Mouse (Mus musculus) embryonic facial prominence, embryonic 15.5 days (tissue): ENCODE data around the gene Aebp2. TPM values are rescaled to one million over a fixed set of nuclear protein-coding genes. Genes with fewer than 3 reads are reported as not detected.
"Not testable (repeated sequence)": the region's sequence is repeated elsewhere in the genome, so short reads cannot be mapped to it uniquely, and the experiment has no call there.

ENCODE experiments used
- ATAC-seq: fragments of 200-750 bp; cut with Nextera tagmentation; 2 replicates; pipeline ENCODE4 v1.8.0; 2017; ENCODE audit warnings: low read depth, moderate TSS enrichment; ENCODE audit not compliant: insufficient number of reproducible peaks, low FRiP score, low TSS enrichment
- H3K27ac ChIP-seq: fragments of 300-500 bp; sonication (generic); replicated peaks from 2 replicates; pipeline ENCODE4 v1.5.1; 2015; ENCODE audit warnings: mild to moderate bottlenecking, inconsistent platforms
- H3K27me3 ChIP-seq: fragments of 300-500 bp; sonication (generic); 2 replicates; pipeline ENCODE4 v1.6.1; 2015; ENCODE audit warnings: inconsistent platforms
- H3K36me3 ChIP-seq: fragments of 300-500 bp; sonication (generic); 2 replicates; pipeline ENCODE4 v1.6.1; 2015; ENCODE audit warnings: mild to moderate bottlenecking, inconsistent platforms
- H3K4me1 ChIP-seq: fragments of 300-500 bp; sonication (generic); 2 replicates; pipeline ENCODE4 v1.6.1; 2015; ENCODE audit warnings: inconsistent platforms
- H3K4me2 ChIP-seq: fragments of 300-500 bp; sonication (generic); replicated peaks from 2 replicates; pipeline ENCODE4 v1.6.1; 2015; ENCODE audit warnings: mild to moderate bottlenecking, inconsistent platforms
- H3K4me3 ChIP-seq: fragments of 300-500 bp; sonication (generic); replicated peaks from 2 replicates; pipeline ENCODE4 v1.5.1; 2015; ENCODE audit warnings: mild to moderate bottlenecking, inconsistent platforms
- H3K9ac ChIP-seq: fragments of 300-500 bp; sonication (generic); 2 replicates; pipeline ENCODE4 v1.6.1; 2015; ENCODE audit warnings: inconsistent platforms
- H3K9me3 ChIP-seq: fragments of 300-500 bp; sonication (generic); replicated peaks from 2 replicates; pipeline ENCODE4 v1.6.1; 2016; ENCODE audit warnings: inconsistent platforms
- WGBS: fragments of 180-500 bp; shearing (Covaris S2); methylation state at CpG from one replicate; pipeline ENCODE4 v1.1.7; 2015; 5-methylcytosine and 5-hydroxymethylcytosine counted together
- polyA plus RNA-seq: library from polyadenylated mRNA; unstranded; fragments of >200 nt; fragmentation: Nextera tagmentation; extraction: Ambion mirVana; gene quantifications from 2 replicates; pipeline ENCODE4 v1.2.1, GENCODE M21; 2015

Aebp2 gene
- polyA plus RNA-seq, 1 experiment from 2014 or later: 13.7 TPM

DNA sequence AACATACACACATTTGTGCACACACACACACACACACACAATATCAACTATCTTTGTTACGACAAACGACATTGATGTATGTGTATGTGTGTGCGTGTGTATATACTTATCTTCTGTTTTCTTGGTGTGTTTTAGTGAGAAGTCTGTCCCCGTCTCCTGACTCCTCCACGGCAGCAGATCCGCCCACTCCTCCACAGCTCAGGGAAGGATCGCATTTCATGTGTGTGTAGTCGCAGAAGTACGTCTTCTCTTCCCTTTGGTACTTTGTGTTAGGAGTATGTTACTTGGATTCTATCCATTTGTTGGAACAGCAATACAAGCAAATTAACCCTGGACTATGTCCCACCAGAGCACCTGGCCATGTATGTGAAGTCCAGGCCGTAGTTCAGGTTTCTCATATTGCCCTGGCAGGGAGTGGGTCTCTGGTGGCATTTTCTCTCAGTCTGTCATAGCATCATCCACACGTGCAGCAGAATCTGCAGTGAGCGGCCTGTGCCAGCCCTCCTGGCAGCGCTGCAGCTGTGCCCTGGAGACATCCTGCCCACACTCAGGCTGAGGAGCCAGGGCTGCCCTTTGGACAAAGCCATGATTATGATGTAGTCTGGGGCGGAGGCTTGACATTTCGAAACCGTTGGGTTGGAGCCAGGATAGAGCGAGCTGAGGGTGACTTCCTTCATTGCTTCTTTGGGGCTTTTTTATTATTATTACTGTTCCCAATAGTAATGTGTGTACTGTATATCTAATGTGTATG lies 28.9 kb upstream of the Aebp2 start:
- no peak overlapping the region for H3K9ac ChIP-seq
- H3K4me2 ChIP-seq: no peak overlapping the region
- peaks cover 13% of the 10 kb centered on the region; the same call in 1 of the 2 replicates for H3K4me1 ChIP-seq
- H3K4me3 ChIP-seq: no peak overlapping the region
- H3K27me3 ChIP-seq: no peaks in the 10 kb centered on the region
- H3K36me3 ChIP-seq: peaks cover 58% of the 10 kb centered on the region
- H3K27ac ChIP-seq: peak overlapping the region; percentile 29; the same call in 1 of the 2 replicates
- WGBS: 62% methylated on average over 17 of the region's 17 CpGs
- ATAC-seq: peak; percentile 79
- no peaks in the 10 kb centered on the region for H3K9me3 ChIP-seq

- Histone ChIP-seq H3K4me1 (peaks cover 13% of the 10 kb centered on the region; the same call in 1 of the 2 replicates), H3K36me3 (peaks cover 47% of the 10 kb centered on the region)
- H3K27me3 ChIP-seq, H3K9me3 ChIP-seq, H3K4me3 ChIP-seq, H3K4me2 ChIP-seq, H3K9ac ChIP-seq, ATAC-seq, H3K27ac ChIP-seq: not testable (repeated sequence)
- 93% methylated on average over 6 of the region's 6 CpGs for WGBS
These were observed 26.9 kb upstream of the Aebp2 start for GRCm38 (mm10) chr6:140595551-140595950.

DNA sequence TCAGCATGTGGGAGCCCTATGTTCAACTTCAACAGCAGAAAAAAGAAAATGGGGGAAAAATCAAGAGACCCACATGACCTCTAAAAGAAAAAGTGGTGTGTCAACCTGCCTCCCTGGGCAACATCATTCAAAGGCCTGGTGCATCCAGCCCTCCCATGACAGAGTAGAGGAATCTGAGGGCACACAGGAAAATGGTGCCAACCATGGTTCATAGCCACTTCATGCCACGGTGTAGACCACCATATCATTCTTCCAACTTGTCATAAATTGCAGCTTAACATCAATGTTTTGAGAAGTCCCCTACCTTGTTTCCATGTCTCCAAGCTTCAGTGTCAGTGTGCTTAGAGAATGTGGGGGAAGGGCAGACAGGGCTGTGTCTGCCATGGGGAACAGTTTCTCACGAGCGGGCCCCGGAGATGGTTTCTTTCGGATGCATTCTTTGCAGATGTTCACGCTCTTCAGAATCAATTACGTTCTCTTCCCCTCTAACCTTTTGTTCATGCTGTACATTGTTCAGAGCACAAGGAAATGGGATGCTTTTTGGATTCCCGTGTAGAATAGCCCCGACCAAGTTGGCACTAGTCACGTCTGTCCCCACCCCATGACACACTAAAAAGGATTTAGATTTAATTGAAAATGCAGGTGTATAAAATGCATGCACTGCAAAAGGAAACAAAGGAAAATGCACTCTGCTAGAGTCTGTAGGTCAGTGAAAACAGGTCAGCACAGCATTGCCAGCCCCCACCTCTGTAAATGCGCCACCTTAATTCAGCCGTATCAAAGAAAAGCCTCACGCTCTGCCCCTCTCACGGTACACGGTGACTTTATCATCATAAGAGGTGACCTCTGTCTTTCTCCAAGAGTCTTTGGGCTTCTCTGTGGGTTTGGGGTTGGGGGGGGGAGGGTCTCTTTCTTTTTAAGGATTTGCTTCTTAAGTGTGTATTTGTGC lies 24.8 kb upstream of the Aebp2 start:
- Histone ChIP-seq H3K4me1 (peaks cover 8% of the 10 kb centered on the region; the same call in 1 of the 2 replicates), H3K4me2 (no peak overlapping the region), H3K36me3 (peaks cover 33% of the 10 kb centered on the region), H3K4me3 (no peak overlapping the region), H3K27me3 (no peaks in the 10 kb centered on the region), H3K9me3 (no peaks in the 10 kb centered on the region), H3K9ac (no peak overlapping the region), H3K27ac (no peak overlapping the region)
- WGBS: 65% methylated on average over 15 of the region's 15 CpGs
- no peak for ATAC-seq

DNA sequence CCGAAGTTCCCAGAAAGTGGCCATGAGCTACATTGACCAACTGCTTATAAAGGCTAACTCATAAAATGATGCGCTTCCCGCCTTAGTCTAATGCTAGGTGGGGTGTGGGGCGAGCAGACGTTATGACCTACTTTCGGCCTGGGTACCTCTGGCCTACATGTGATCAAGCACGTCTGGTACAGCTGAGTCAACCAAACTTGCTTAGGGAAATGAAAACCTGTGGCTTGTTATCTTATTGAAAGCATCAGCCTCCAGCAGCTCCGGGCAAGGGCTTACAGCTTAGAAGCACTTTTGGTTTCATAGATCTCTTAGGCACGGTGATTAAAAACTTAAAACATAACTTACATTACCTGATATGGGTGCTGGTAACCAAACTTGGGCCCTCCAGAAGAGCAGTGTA lies 23.9 kb upstream of the Aebp2 start:
- no peak overlapping the region for H3K4me3 ChIP-seq
- H3K27ac ChIP-seq: no peak overlapping the region
- H3K36me3 ChIP-seq: peaks cover 25% of the 10 kb centered on the region
- H3K4me1 ChIP-seq: peaks cover 10% of the 10 kb centered on the region; the same call in 1 of the 2 replicates
- H3K9ac ChIP-seq: no peak overlapping the region
- H3K4me2 ChIP-seq: no peak overlapping the region
- no peak for ATAC-seq
- 84% methylated on average over 9 of the region's 9 CpGs for WGBS
- no peaks in the 10 kb centered on the region for H3K9me3 ChIP-seq
- H3K27me3 ChIP-seq: no peaks in the 10 kb centered on the region

- no peaks in the 10 kb centered on the region for H3K27me3 ChIP-seq
- no peak overlapping the region for H3K9ac ChIP-seq
- peaks cover 6% of the 10 kb centered on the region; the same call in 1 of the 2 replicates for H3K4me1 ChIP-seq
- H3K4me2 ChIP-seq: no peak overlapping the region
- no peak overlapping the region for H3K27ac ChIP-seq
- H3K4me3 ChIP-seq: no peak overlapping the region
- peaks cover 17% of the 10 kb centered on the region for H3K36me3 ChIP-seq
- ATAC-seq: no peak
- WGBS: 69% methylated on average over 5 of the region's 5 CpGs
- no peaks in the 10 kb centered on the region for H3K9me3 ChIP-seq
These were observed 23.1 kb upstream of the Aebp2 start for GRCm38 (mm10) chr6:140599337-140599736.

GRCm38 (mm10) chr6:140600671-140601070 lies 21.8 kb upstream of the Aebp2 start:
- H3K9me3 ChIP-seq, ATAC-seq, H3K4me2 ChIP-seq, H3K4me3 ChIP-seq, H3K4me1 ChIP-seq, H3K9ac ChIP-seq, H3K27me3 ChIP-seq, H3K27ac ChIP-seq, H3K36me3 ChIP-seq: not testable (repeated sequence)
- 95% methylated on average over 8 of the region's 8 CpGs for WGBS

DNA sequence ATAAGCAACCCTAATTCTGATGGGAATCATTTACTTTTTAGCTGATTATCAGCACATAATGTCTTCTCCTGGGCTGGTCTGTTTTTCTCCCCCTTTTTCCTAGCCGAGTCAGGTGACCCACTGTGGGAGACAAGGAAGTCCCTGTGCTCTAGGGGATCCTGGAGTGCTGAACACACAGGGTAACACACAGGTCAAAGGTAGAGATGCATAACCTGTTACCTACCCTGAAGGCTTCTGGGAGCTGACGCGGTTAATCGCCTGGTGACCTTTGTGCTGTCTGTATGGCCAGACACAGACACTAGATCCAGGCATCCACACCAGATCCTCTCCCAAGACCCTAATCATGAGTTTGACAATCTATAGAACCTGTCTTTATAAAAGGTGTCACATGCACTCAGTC lies 21.3 kb upstream of the Aebp2 start:
- no peak overlapping the region for H3K4me3 ChIP-seq
- H3K36me3 ChIP-seq: peaks cover 2% of the 10 kb centered on the region; the same call in 1 of the 2 replicates
- no peaks in the 10 kb centered on the region for H3K9me3 ChIP-seq
- no peak for ATAC-seq
- no peak overlapping the region for H3K4me2 ChIP-seq
- H3K4me1 ChIP-seq: peaks cover 8% of the 10 kb centered on the region
- H3K9ac ChIP-seq: no peak overlapping the region
- H3K27ac ChIP-seq: no peak overlapping the region
- H3K27me3 ChIP-seq: no peaks in the 10 kb centered on the region
- WGBS: 84% methylated on average over 4 of the region's 4 CpGs

GRCm38 (mm10) chr6:140603228-140603944 lies 19.1 kb upstream of the Aebp2 start:
- Histone ChIP-seq H3K9me3 (no peaks in the 10 kb centered on the region), H3K4me3 (no peak overlapping the region), H3K27ac (peak overlapping the region; percentile 45; the same call in 1 of the 2 replicates), H3K9ac (no peak overlapping the region), H3K4me1 (peaks cover 16% of the 10 kb centered on the region), H3K4me2 (no peak overlapping the region), H3K36me3 (no peaks in the 10 kb centered on the region), H3K27me3 (no peaks in the 10 kb centered on the region)
- WGBS: 15% methylated on average over 8 of the region's 8 CpGs
- peak; percentile 55; the same call in 1 of the 2 replicates for ATAC-seq

GRCm38 (mm10) chr6:140605173-140605572 lies 17.3 kb upstream of the Aebp2 start:
- not testable (repeated sequence) for H3K4me2 ChIP-seq, H3K4me3 ChIP-seq, H3K27me3 ChIP-seq, H3K36me3 ChIP-seq, ATAC-seq, H3K9ac ChIP-seq, H3K27ac ChIP-seq, H3K9me3 ChIP-seq
- peaks cover 16% of the 10 kb centered on the region for H3K4me1 ChIP-seq
- 90% methylated on average over 5 of the region's 5 CpGs for WGBS

DNA sequence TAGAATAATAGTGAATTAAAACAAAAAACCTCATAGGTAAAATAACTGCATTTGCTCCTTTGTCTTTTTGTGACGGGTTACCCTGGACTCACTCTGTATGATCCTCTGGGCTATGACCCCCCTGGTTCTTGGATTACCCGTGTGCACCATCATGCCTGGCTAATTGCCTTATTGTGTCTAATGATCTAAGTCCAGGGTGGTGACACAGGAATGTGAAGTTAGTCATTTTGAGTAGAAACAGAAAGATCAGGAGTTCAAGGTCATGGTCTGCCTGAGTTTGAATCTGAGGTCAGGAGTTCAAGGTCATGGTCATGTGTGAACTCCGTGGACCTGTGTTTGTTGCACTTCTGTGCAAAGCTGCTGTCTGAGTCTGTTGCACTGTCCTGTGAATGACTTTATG lies 16.7 kb upstream of the Aebp2 start:
- peaks cover 16% of the 10 kb centered on the region for H3K4me1 ChIP-seq
- no peaks in the 10 kb centered on the region for H3K9me3 ChIP-seq
- no peak overlapping the region for H3K4me2 ChIP-seq
- WGBS: 68% methylated on average over 3 of the region's 3 CpGs
- no peak overlapping the region for H3K4me3 ChIP-seq
- H3K9ac ChIP-seq: no peak overlapping the region
- no peaks in the 10 kb centered on the region for H3K27me3 ChIP-seq
- no peaks in the 10 kb centered on the region for H3K36me3 ChIP-seq
- H3K27ac ChIP-seq: no peak overlapping the region
- no peak for ATAC-seq

DNA sequence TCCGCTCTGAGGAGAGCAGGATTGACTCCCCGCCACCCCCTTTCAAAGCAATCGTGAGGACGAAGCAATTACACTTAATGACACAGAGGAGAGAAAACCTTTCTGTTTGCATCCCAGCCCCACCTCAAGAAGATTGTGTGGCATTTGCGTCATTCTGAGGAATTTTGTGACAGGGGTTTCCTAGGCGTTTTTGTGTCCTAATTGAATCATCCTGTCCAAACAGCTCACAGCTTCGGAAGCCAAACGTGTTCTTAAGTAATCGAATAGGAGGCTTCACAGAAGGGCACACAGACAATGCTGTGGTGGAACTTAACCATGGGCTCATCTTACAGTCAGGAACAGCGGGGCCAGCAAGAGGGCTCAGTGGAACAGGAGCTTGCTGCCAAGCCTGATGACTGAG lies 15.9 kb upstream of the Aebp2 start:
- Histone ChIP-seq H3K4me1 (peaks cover 19% of the 10 kb centered on the region), H3K4me3 (no peak overlapping the region), H3K9ac (no peak overlapping the region), H3K27ac (0 out of 2 replicates have a peak overlapping the region, but pooled peaks have one; percentile 8), H3K36me3 (no peaks in the 10 kb centered on the region), H3K4me2 (no peak overlapping the region), H3K27me3 (no peaks in the 10 kb centered on the region), H3K9me3 (no peaks in the 10 kb centered on the region)
- no peak for ATAC-seq
- 25% methylated on average over 10 of the region's 10 CpGs for WGBS
